Mouse (Mus musculus) lung, postnatal 0 days (tissue): ENCODE results near the gene Gucy2g. TPM values are rescaled to one million over a fixed set of nuclear protein-coding genes. Genes with fewer than 3 reads are reported as not detected.
A peak's percentile ranks its signal among the peaks of the same experiment; 100 is the strongest.

Source experiments
- ATAC-seq: fragments of 200-750 bp; cut with Nextera tagmentation; 2 replicates; pipeline ENCODE4 v1.8.0; 2017; ENCODE audit warnings: moderate library complexity
- DNase-seq: peaks from one replicate; pipeline ENCODE4 v3.0.0-alpha.2; 2016; ENCODE audit warnings: low spot score
- H3K27ac ChIP-seq: fragments of 300-500 bp; sonication (generic); 2 replicates; pipeline ENCODE4 v1.5.1; 2014; ENCODE audit warnings: antibody characterized with exemption, mild to moderate bottlenecking, low read length, mixed read lengths
- H3K27me3 ChIP-seq: fragments of 300-500 bp; sonication (generic); replicated peaks from 2 replicates; pipeline ENCODE4 v1.6.1; 2014; ENCODE audit warnings: low read length, mixed read lengths; ENCODE audit not compliant: insufficient read depth
- H3K36me3 ChIP-seq: fragments of 300-500 bp; sonication (generic); 2 replicates; pipeline ENCODE4 v1.6.1; 2014; ENCODE audit warnings: low read length, mixed read lengths; ENCODE audit not compliant: insufficient read depth
- H3K4me1 ChIP-seq: fragments of 300-500 bp; sonication (generic); 2 replicates; pipeline ENCODE4 v1.6.1; 2014; ENCODE audit warnings: antibody characterized with exemption, low read depth, low read length, mixed read lengths; ENCODE audit not compliant: insufficient read depth
- H3K4me2 ChIP-seq: fragments of 300-500 bp; sonication (generic); replicated peaks from 2 replicates; pipeline ENCODE4 v1.6.1; 2014; ENCODE audit warnings: low read depth, mild to moderate bottlenecking, low read length, moderate library complexity, mixed read lengths
- H3K4me3 ChIP-seq: fragments of 300-500 bp; sonication (generic); 2 replicates; pipeline ENCODE4 v1.5.1; 2014; ENCODE audit warnings: low read depth, low read length
- H3K9ac ChIP-seq: fragments of 300-500 bp; sonication (generic); replicated peaks from 2 replicates; pipeline ENCODE4 v1.6.1; 2014; ENCODE audit warnings: low read depth, mild to moderate bottlenecking
- H3K9me3 ChIP-seq: fragments of 300-500 bp; sonication (generic); 2 replicates; pipeline ENCODE4 v1.6.1; 2016; ENCODE audit warnings: low read length, mixed read lengths
- CTCF ChIP-seq: IDR thresholded peaks from 2 replicates; pipeline ENCODE4 v1.5.1; 2016; ENCODE audit warnings: antibody characterized with exemption, mild to moderate bottlenecking
- EP300 ChIP-seq: IDR thresholded peaks from 2 replicates; pipeline ENCODE4 v1.6.1; 2016; ENCODE audit warnings: antibody characterized with exemption, mild to moderate bottlenecking, control low read depth
- WGBS: fragments of 180-500 bp; shearing (Covaris S2); extraction: QIAGEN DNeasy Blood & Tissue Kit; methylation state at CpG from one replicate; pipeline ENCODE4 v1.1.7; 2014; 5-methylcytosine and 5-hydroxymethylcytosine counted together
- polyA plus RNA-seq: library from polyadenylated mRNA; unstranded; fragments of >200 nt; fragmentation: Nextera tagmentation; extraction: Ambion mirVana; gene quantifications from 2 replicates; pipeline ENCODE4 v1.2.1, GENCODE M21; 2015

The Gucy2g gene
- polyA plus RNA-seq, 1 experiment from 2014 or later, result 0.05 TPM

GRCm38 (mm10) chr19:55221208-55221607, 19.8 kb downstream of the Gucy2g start:
- Histone ChIP-seq H3K9me3 (no peaks in the 10 kb centered on the region), H3K4me3 (no peak overlapping the region), H3K36me3 (no peaks in the 10 kb centered on the region), H3K27me3 (no peaks in the 10 kb centered on the region), H3K4me2 (no peak overlapping the region), H3K27ac (no peak overlapping the region), H3K4me1 (no peaks in the 10 kb centered on the region; the same call in 1 of the 2 replicates), H3K9ac (no peak overlapping the region)
- TF ChIP-seq EP300 (no peak), CTCF (no peak)
- WGBS, result 76% methylated on average over 6 of the region's 6 CpGs
- DNase-seq, result no peak
- no peak for ATAC-seq

DNA sequence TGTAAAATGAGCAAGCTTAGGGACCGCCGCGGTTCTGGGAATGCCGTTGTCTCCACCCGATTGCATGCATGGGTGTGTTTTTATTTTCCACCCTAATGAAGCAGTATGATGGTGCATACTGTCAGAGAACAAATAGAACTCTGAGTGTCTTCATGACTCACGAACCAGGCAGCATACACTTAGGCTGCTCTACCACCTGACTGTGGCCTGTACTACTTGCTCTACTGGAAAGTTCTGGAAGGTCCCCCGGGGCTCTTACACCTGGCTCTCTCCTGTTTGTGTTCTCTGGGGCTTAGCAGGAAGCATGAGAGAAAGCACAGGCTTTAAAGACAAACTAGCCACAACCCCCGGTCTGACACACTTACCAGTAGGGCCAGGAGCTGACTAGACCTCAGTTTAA, 21.7 kb downstream of the Gucy2g start:
- Histone ChIP-seq H3K4me1 (no peaks in the 10 kb centered on the region; the same call in 1 of the 2 replicates), H3K9ac (no peak overlapping the region; the same call in 1 of the 2 replicates), H3K4me3 (no peak overlapping the region), H3K27me3 (no peaks in the 10 kb centered on the region), H3K36me3 (no peaks in the 10 kb centered on the region), H3K4me2 (no peak overlapping the region), H3K9me3 (no peaks in the 10 kb centered on the region), H3K27ac (peak overlapping the region; percentile 77)
- TF ChIP-seq CTCF, result no peak
- TF ChIP-seq EP300, result no peak
- DNase-seq (peak; percentile 75), ATAC-seq (peak; percentile 70)
- WGBS, result 62% methylated on average over 8 of the region's 8 CpGs

DNA sequence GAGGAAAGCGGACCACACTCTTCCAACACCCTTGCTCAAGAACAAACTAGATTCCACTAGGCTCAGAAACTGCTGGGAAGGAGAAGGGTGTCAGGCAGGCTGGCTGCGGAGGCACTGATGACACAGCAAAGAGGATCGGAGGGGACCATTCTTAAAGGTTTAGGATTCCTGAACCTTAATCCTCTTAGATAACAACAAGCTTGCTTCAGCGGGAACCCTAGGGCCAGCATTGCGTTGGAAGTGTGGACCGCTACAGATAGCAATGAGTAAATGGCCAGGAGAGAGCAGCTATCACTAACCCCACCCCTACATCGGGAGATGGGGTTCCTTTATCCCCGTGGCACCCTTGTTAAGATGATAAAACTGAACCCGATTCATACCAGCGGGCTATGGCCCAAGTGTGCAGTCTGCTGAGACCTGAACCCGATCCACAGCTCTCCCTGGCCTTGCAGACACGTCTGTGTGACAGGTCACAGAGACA, 22.3 kb downstream of the Gucy2g start:
- Histone ChIP-seq H3K9me3 (no peaks in the 10 kb centered on the region), H3K4me2 (peak overlapping the region; percentile 55), H3K27me3 (no peaks in the 10 kb centered on the region), H3K4me1 (no peaks in the 10 kb centered on the region; the same call in 1 of the 2 replicates), H3K27ac (peak overlapping the region; percentile 77), H3K36me3 (no peaks in the 10 kb centered on the region), H3K4me3 (peak overlapping the region; percentile 25), H3K9ac (peak overlapping the region; percentile 39; the same call in 1 of the 2 replicates)
- WGBS, result 17% methylated on average over 12 of the region's 12 CpGs
- no peak for DNase-seq
- TF ChIP-seq CTCF (no peak), EP300 (no peak)
- ATAC-seq, result peak; percentile 5; the same call in 1 of the 2 replicates

- no peaks in the 10 kb centered on the region for H3K36me3 ChIP-seq
- H3K9ac ChIP-seq, result peak overlapping the region; percentile 39; the same call in 1 of the 2 replicates
- peak overlapping the region; percentile 25 for H3K4me3 ChIP-seq
- ATAC-seq (peak; percentile 35), DNase-seq (peak; percentile 86)
- peak overlapping the region; percentile 77 for H3K27ac ChIP-seq
- no peaks in the 10 kb centered on the region; the same call in 1 of the 2 replicates for H3K4me1 ChIP-seq
- no peaks in the 10 kb centered on the region for H3K27me3 ChIP-seq
- 5% methylated on average over 20 of the region's 20 CpGs for WGBS
- peak; percentile 86 for TF ChIP-seq CTCF
- no peak for TF ChIP-seq EP300
- H3K4me2 ChIP-seq, result peak overlapping the region; percentile 55
- H3K9me3 ChIP-seq, result no peaks in the 10 kb centered on the region
Observed at GRCm38 (mm10) chr19:55218192-55218739, 22.8 kb downstream of the Gucy2g start.

GRCm38 (mm10) chr19:55217365-55217764, 23.7 kb downstream of the Gucy2g start:
- Histone ChIP-seq H3K9me3 (no peaks in the 10 kb centered on the region), H3K4me3 (no peak overlapping the region), H3K27ac (peak overlapping the region; percentile 67), H3K4me2 (no peak overlapping the region), H3K36me3 (no peaks in the 10 kb centered on the region), H3K27me3 (no peaks in the 10 kb centered on the region), H3K4me1 (no peaks in the 10 kb centered on the region; the same call in 1 of the 2 replicates), H3K9ac (no peak overlapping the region)
- 59% methylated on average over 9 of the region's 9 CpGs for WGBS
- ATAC-seq, result no peak
- DNase-seq, result no peak
- no peak for TF ChIP-seq CTCF
- TF ChIP-seq EP300, result no peak

DNA sequence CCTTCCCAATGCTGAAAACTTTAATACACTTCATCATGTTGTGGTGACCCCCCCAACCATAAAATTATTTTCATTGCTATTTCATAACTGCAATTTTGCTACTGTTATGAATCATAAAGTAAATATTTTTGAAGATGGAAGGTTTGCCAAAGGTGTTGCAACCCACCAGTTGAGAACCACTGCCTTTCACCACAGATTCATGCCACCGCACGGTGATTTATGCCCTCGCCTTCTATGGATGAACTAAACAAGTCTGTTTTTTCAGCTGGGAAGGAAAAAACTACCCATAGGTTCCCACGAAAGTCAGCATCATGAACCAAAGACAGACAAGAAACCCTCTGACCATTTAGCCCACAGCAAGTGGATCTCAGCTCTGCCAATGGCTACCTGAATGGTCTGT, 24.2 kb downstream of the Gucy2g start:
- Histone ChIP-seq H3K4me1 (no peaks in the 10 kb centered on the region; the same call in 1 of the 2 replicates), H3K36me3 (no peaks in the 10 kb centered on the region), H3K27me3 (no peaks in the 10 kb centered on the region), H3K9me3 (no peaks in the 10 kb centered on the region), H3K27ac (peak overlapping the region; percentile 67), H3K4me3 (no peak overlapping the region), H3K9ac (no peak overlapping the region), H3K4me2 (no peak overlapping the region)
- TF ChIP-seq EP300 (peak; percentile 79), CTCF (no peak)
- ATAC-seq (no peak), DNase-seq (peak; percentile 74)
- 47% methylated on average over 4 of the region's 4 CpGs for WGBS
